In genomic region chr13:113587200-113587936, GRCm38 (mm10) we compare ENCODE assay signal across 8 mouse cellular contexts. TPM values are rescaled to one million over a fixed set of nuclear protein-coding genes. Genes with fewer than 3 reads are reported as not detected.
DNase-seq lines count a peak whose midpoint lies in the region; ATAC-seq lines count a peak whose summit lies in the region.

No protein-coding gene starts in this region.

- ATAC-seq in embryonic facial prominence, embryonic 11.5 days (replicated peaks; ENCODE audit: insufficient number of reproducible peaks, low FRiP score, low TSS enrichment, low read depth), result peak; percentile 84
- peak; percentile 37 for ATAC-seq in intestine, embryonic 16.5 days
- ATAC-seq in midbrain, embryonic 15.5 days (replicated peaks), result peak; percentile 90
- ATAC-seq in liver, embryonic 11.5 days (replicated peaks; ENCODE audit: low FRiP score), result no peak

- no peaks in the 10 kb centered on the region for H3K27me3 ChIP-seq in embryonic facial prominence, embryonic 11.5 days (ENCODE audit: control insufficient read depth, insufficient read depth, low read length)
- no peaks in the 10 kb centered on the region for H3K27me3 ChIP-seq in intestine, embryonic 16.5 days (replicated peaks; ENCODE audit: control insufficient read depth, insufficient read depth, low read length)
- H3K27me3 ChIP-seq in midbrain, embryonic 15.5 days (replicated peaks), result no peaks in the 10 kb centered on the region
- no peaks in the 10 kb centered on the region for H3K27me3 ChIP-seq in liver, embryonic 11.5 days (replicated peaks; ENCODE audit: control insufficient read depth, insufficient read depth, low read length)

- no peak overlapping the region; the same call in 1 of the 2 replicates for H3K4me2 ChIP-seq in embryonic facial prominence, embryonic 11.5 days (ENCODE audit: low read depth, low read length)
- H3K4me2 ChIP-seq in intestine, embryonic 16.5 days (ENCODE audit: low read depth, low read length), result no peak overlapping the region
- peak overlapping the region; percentile 14; the same call in 1 of the 2 replicates for H3K4me2 ChIP-seq in midbrain, embryonic 15.5 days
- no peak overlapping the region for H3K4me2 ChIP-seq in liver, embryonic 11.5 days

- 11% methylated on average over 15 of the region's 15 CpGs for WGBS in embryonic facial prominence, embryonic 11.5 days
- 38% methylated on average over 15 of the region's 15 CpGs for WGBS in intestine, embryonic 16.5 days
- WGBS in midbrain, embryonic 15.5 days, result 11% methylated on average over 15 of the region's 15 CpGs
- WGBS in liver, embryonic 11.5 days, result 49% methylated on average over 15 of the region's 15 CpGs

- no peaks in the 10 kb centered on the region for H3K36me3 ChIP-seq in embryonic facial prominence, embryonic 11.5 days (replicated peaks; ENCODE audit: control insufficient read depth, insufficient read depth, low read depth, low read length)
- no peaks in the 10 kb centered on the region; the same call in 1 of the 2 replicates for H3K36me3 ChIP-seq in intestine, embryonic 16.5 days (ENCODE audit: control insufficient read depth, insufficient read depth, low read length)
- 0 out of 2 replicates have a peak, but pooled peaks cover 4% of the 10 kb centered on the region for H3K36me3 ChIP-seq in midbrain, embryonic 15.5 days (replicated peaks)
- no peaks in the 10 kb centered on the region for H3K36me3 ChIP-seq in liver, embryonic 11.5 days (ENCODE audit: control insufficient read depth, insufficient read depth, low read length)

- H3K9ac ChIP-seq in embryonic facial prominence, embryonic 11.5 days (replicated peaks; ENCODE audit: low read length), result peak overlapping the region; percentile 39; the same call in 1 of the 2 replicates
- no peak overlapping the region for H3K9ac ChIP-seq in intestine, embryonic 16.5 days (ENCODE audit: low read depth, low read length)
- H3K9ac ChIP-seq in midbrain, embryonic 15.5 days, result no peak overlapping the region
- H3K9ac ChIP-seq in liver, embryonic 11.5 days (ENCODE audit: low read depth, low read length), result no peak overlapping the region

- no peak overlapping the region for H3K4me3 ChIP-seq in embryonic facial prominence, embryonic 11.5 days (ENCODE audit: low read depth, low read length)
- no peak overlapping the region for H3K4me3 ChIP-seq in intestine, embryonic 16.5 days (ENCODE audit: low read length)
- no peak overlapping the region for H3K4me3 ChIP-seq in midbrain, embryonic 15.5 days
- no peak overlapping the region for H3K4me3 ChIP-seq in liver, embryonic 11.5 days (ENCODE audit: low read depth, low read length)

- H3K9me3 ChIP-seq in embryonic facial prominence, embryonic 11.5 days (replicated peaks; ENCODE audit: control insufficient read depth, low read length), result no peaks in the 10 kb centered on the region
- H3K9me3 ChIP-seq in intestine, embryonic 16.5 days (ENCODE audit: control insufficient read depth, low read length), result no peaks in the 10 kb centered on the region
- no peaks in the 10 kb centered on the region for H3K9me3 ChIP-seq in midbrain, embryonic 15.5 days
- no peaks in the 10 kb centered on the region for H3K9me3 ChIP-seq in liver, embryonic 11.5 days (ENCODE audit: control insufficient read depth, low read length)

- DNase-seq in cerebellum, postnatal 4 days (ENCODE audit: low spot score in 2 of 2), result peak; percentile 22 to 38
- no peak for DNase-seq in cerebellum, adult 18-20 months
- peak; percentile 53 for DNase-seq in embryonic facial prominence, embryonic 11.5 days (ENCODE audit: low spot score)
- DNase-seq in thymus, postnatal 14 days, result no peak
- no peak for DNase-seq in liver, embryonic 11.5 days (ENCODE audit: low spot score)
- no peak for DNase-seq in urinary bladder, postnatal 36 days (ENCODE audit: low spot score in 2 of 2)

- H3K4me1 ChIP-seq in embryonic facial prominence, embryonic 11.5 days (ENCODE audit: control insufficient read depth, insufficient read depth, low read length), result no peaks in the 10 kb centered on the region
- H3K4me1 ChIP-seq in intestine, embryonic 16.5 days (ENCODE audit: control insufficient read depth, insufficient read depth, low read length), result no peaks in the 10 kb centered on the region
- H3K4me1 ChIP-seq in midbrain, embryonic 15.5 days, result peaks cover 12% of the 10 kb centered on the region
- H3K4me1 ChIP-seq in liver, embryonic 11.5 days (replicated peaks; ENCODE audit: control insufficient read depth, insufficient read depth, low read length), result no peaks in the 10 kb centered on the region

- no peak overlapping the region for H3K27ac ChIP-seq in embryonic facial prominence, embryonic 11.5 days (replicated peaks; ENCODE audit: low read depth, low read length)
- no peak overlapping the region for H3K27ac ChIP-seq in intestine, embryonic 16.5 days (ENCODE audit: low read length)
- H3K27ac ChIP-seq in midbrain, embryonic 15.5 days, result peak overlapping the region; percentile 49; the same call in 1 of the 2 replicates
- H3K27ac ChIP-seq in liver, embryonic 11.5 days (ENCODE audit: low read depth, low read length), result no peak overlapping the region

RNA-seq across cellular contexts. Expression of gene Snx18, which starts 31.0 kb away (rescaled TPM):
- 33.3 and 34.7 TPM in 2 replicates for polyA plus RNA-seq in embryonic facial prominence, embryonic 11.5 days (2014; fragmentation: Nextera tagmentation; extraction: Ambion mirVana)
- polyA plus RNA-seq in intestine, embryonic 16.5 days (2015; fragmentation: Nextera tagmentation; extraction: Ambion mirVana), result 10.1 and 11.7 TPM in 2 replicates
- 9.0 and 10.6 TPM in 2 replicates for polyA plus RNA-seq in midbrain, embryonic 15.5 days (2015; fragmentation: Nextera tagmentation; extraction: Ambion mirVana)
- polyA plus RNA-seq in liver, embryonic 11.5 days (2014; fragmentation: Nextera tagmentation; extraction: Ambion mirVana), result 14.9 and 16.0 TPM in 2 replicates

Comparison
In these comparisons a context has a peak if more than half of its experiments do, and no peak if none do; other contexts are left out.
1. DNase-seq: peak in cerebellum, postnatal 4 days (2 of 2) and embryonic facial prominence, embryonic 11.5 days (single experiment); none in cerebellum, adult 18-20 months (0 of 2), thymus, postnatal 14 days (single experiment), liver, embryonic 11.5 days (single experiment) and urinary bladder, postnatal 36 days (0 of 2).